Mouse (Mus musculus) forebrain, embryonic 12.5 days (tissue): ENCODE data around the gene Rap1gap2. TPM values are rescaled to one million over a fixed set of nuclear protein-coding genes. Genes with fewer than 3 reads are reported as not detected.

Experiments used
- ATAC-seq: fragments of 200-750 bp; cut with Nextera tagmentation; 2 replicates; pipeline ENCODE4 v1.8.0; 2017; ENCODE audit warnings: moderate TSS enrichment; ENCODE audit not compliant: low FRiP score
- H3K27ac ChIP-seq: fragments of 300-500 bp; sonication (generic); 2 replicates; pipeline ENCODE4 v1.5.1; 2016; ENCODE audit warnings: mild to moderate bottlenecking
- H3K27me3 ChIP-seq: fragments of 300-500 bp; sonication (generic); 2 replicates; pipeline ENCODE4 v1.6.1; 2016; ENCODE audit warnings: mild to moderate bottlenecking
- H3K36me3 ChIP-seq: fragments of 300-500 bp; sonication (generic); replicated peaks from 2 replicates; pipeline ENCODE4 v1.6.1; 2016; ENCODE audit warnings: mild to moderate bottlenecking
- H3K4me1 ChIP-seq: fragments of 300-500 bp; sonication (generic); 2 replicates; pipeline ENCODE4 v1.6.1; 2016
- H3K4me2 ChIP-seq: fragments of 300-500 bp; sonication (generic); 2 replicates; pipeline ENCODE4 v1.6.1; 2016; ENCODE audit warnings: mild to moderate bottlenecking, moderate library complexity
- H3K4me3 ChIP-seq: fragments of 300-500 bp; sonication (generic); replicated peaks from 2 replicates; pipeline ENCODE4 v1.5.1; 2016; ENCODE audit warnings: mild to moderate bottlenecking
- H3K9ac ChIP-seq: fragments of 300-500 bp; sonication (generic); 2 replicates; pipeline ENCODE4 v1.6.1; 2016; ENCODE audit warnings: mild to moderate bottlenecking
- H3K9me3 ChIP-seq: fragments of 300-500 bp; sonication (generic); 2 replicates; pipeline ENCODE4 v1.6.1; 2016
- WGBS: fragments of 180-500 bp; shearing (Covaris S2); methylation state at CpG from one replicate; pipeline ENCODE4 v1.1.7; 2016; 5-methylcytosine and 5-hydroxymethylcytosine counted together
- polyA plus RNA-seq: library from polyadenylated mRNA; unstranded; fragments of >200 nt; fragmentation: Nextera tagmentation; extraction: Ambion mirVana; gene quantifications from 2 replicates; pipeline ENCODE4 v1.2.1, GENCODE M21; 2016

Rap1gap2 gene
- 4.1 and 4.4 TPM in 2 replicates for polyA plus RNA-seq

- H3K9ac ChIP-seq, result peak within 1 kb of the TSS; percentile 44
- H3K4me3 ChIP-seq, result peak within 1 kb of the TSS; percentile 39
- no peak within 1 kb of the TSS for H3K27ac ChIP-seq
- ATAC-seq, result no peak
- no peaks in the 10 kb centered on the region for H3K9me3 ChIP-seq
- H3K4me1 ChIP-seq, result peaks cover 8% of the 10 kb centered on the region
- H3K4me2 ChIP-seq, result peak within 1 kb of the TSS; percentile 62
- peaks cover 60% of the 10 kb centered on the region for H3K27me3 ChIP-seq
- under 1% methylated on average over 49 of the region's 50 CpGs for WGBS
- no peaks in the 10 kb centered on the region for H3K36me3 ChIP-seq
These were observed at the start of gene Rap1gap2 for GRCm38 (mm10) chr11:74610545-74611176. Rap1gap2 (minus strand) TSS chr11:74610915.

GRCm38 (mm10) chr11:74660336-74660735 is 49.6 kb upstream of the Rap1gap2 start:
- no peak for ATAC-seq
- Histone ChIP-seq H3K27ac (no peak overlapping the region), H3K4me3 (no peak overlapping the region), H3K36me3 (peaks cover 82% of the 10 kb centered on the region), H3K9ac (no peak overlapping the region), H3K27me3 (no peaks in the 10 kb centered on the region), H3K4me2 (no peak overlapping the region), H3K9me3 (0 out of 2 replicates have a peak, but pooled peaks cover 4% of the 10 kb centered on the region), H3K4me1 (no peaks in the 10 kb centered on the region)
- 96% methylated on average over 13 of the region's 13 CpGs for WGBS

- no peak overlapping the region for H3K4me3 ChIP-seq
- H3K9ac ChIP-seq, result no peak overlapping the region
- WGBS, result 90% methylated on average over 3 of the region's 3 CpGs
- ATAC-seq, result no peak
- no peak overlapping the region for H3K27ac ChIP-seq
- 0 out of 2 replicates have a peak, but pooled peaks cover 4% of the 10 kb centered on the region for H3K9me3 ChIP-seq
- H3K4me1 ChIP-seq, result peaks cover 16% of the 10 kb centered on the region
- peaks cover 44% of the 10 kb centered on the region for H3K36me3 ChIP-seq
- no peak overlapping the region for H3K4me2 ChIP-seq
- no peaks in the 10 kb centered on the region for H3K27me3 ChIP-seq
These were observed 45.2 kb upstream of the Rap1gap2 start for GRCm38 (mm10) chr11:74655941-74656340.

- H3K9me3 ChIP-seq, result 0 out of 2 replicates have a peak, but pooled peaks cover 4% of the 10 kb centered on the region
- H3K27me3 ChIP-seq, result no peaks in the 10 kb centered on the region
- no peak overlapping the region for H3K4me3 ChIP-seq
- peaks cover 18% of the 10 kb centered on the region for H3K36me3 ChIP-seq
- no peak for ATAC-seq
- 73% methylated on average over 6 of the region's 6 CpGs for WGBS
- H3K4me1 ChIP-seq, result peaks cover 34% of the 10 kb centered on the region
- H3K27ac ChIP-seq, result no peak overlapping the region
- no peak overlapping the region for H3K9ac ChIP-seq
- no peak overlapping the region for H3K4me2 ChIP-seq
These were observed 42.7 kb upstream of the Rap1gap2 start for GRCm38 (mm10) chr11:74653385-74653784.

- H3K4me3 ChIP-seq, result no peak overlapping the region
- H3K4me2 ChIP-seq, result no peak overlapping the region
- ATAC-seq, result no peak
- WGBS, result 86% methylated on average over 4 of the region's 4 CpGs
- H3K27ac ChIP-seq, result no peak overlapping the region
- no peak overlapping the region for H3K9ac ChIP-seq
- peaks cover 12% of the 10 kb centered on the region for H3K36me3 ChIP-seq
- no peaks in the 10 kb centered on the region for H3K27me3 ChIP-seq
- peaks cover 34% of the 10 kb centered on the region for H3K4me1 ChIP-seq
- H3K9me3 ChIP-seq, result no peaks in the 10 kb centered on the region
These were observed 42.1 kb upstream of the Rap1gap2 start for GRCm38 (mm10) chr11:74652791-74653191.

GRCm38 (mm10) chr11:74650576-74651100 is 39.9 kb upstream of the Rap1gap2 start:
- no peak for ATAC-seq
- Histone ChIP-seq H3K4me3 (peak overlapping the region; percentile 95), H3K9me3 (no peaks in the 10 kb centered on the region), H3K4me2 (peak overlapping the region; percentile 95), H3K36me3 (0 out of 2 replicates have a peak, but pooled peaks cover 4% of the 10 kb centered on the region), H3K27me3 (no peaks in the 10 kb centered on the region), H3K4me1 (peaks cover 34% of the 10 kb centered on the region), H3K27ac (no peak overlapping the region), H3K9ac (peak overlapping the region; percentile 80)
- WGBS, result 67% methylated on average over 4 of the region's 4 CpGs

GRCm38 (mm10) chr11:74649647-74650551 is 39.2 kb upstream of the Rap1gap2 start:
- peaks cover 34% of the 10 kb centered on the region for H3K4me1 ChIP-seq
- H3K27ac ChIP-seq, result peak overlapping the region; percentile 67; the same call in 1 of the 2 replicates
- 3% methylated on average over 47 of the region's 53 CpGs for WGBS
- no peaks in the 10 kb centered on the region for H3K9me3 ChIP-seq
- peak overlapping the region; percentile 95 for H3K4me2 ChIP-seq
- peak; percentile 75 for ATAC-seq
- no peaks in the 10 kb centered on the region for H3K27me3 ChIP-seq
- H3K4me3 ChIP-seq, result peak overlapping the region; percentile 95
- peak overlapping the region; percentile 80 for H3K9ac ChIP-seq
- H3K36me3 ChIP-seq, result 0 out of 2 replicates have a peak, but pooled peaks cover 4% of the 10 kb centered on the region

GRCm38 (mm10) chr11:74649095-74649646 is 38.5 kb upstream of the Rap1gap2 start, which contains the start of gene Cluh:
Cluh (plus strand) TSS chr11:74649495.
- peak; percentile 92 for ATAC-seq
- peak within 1 kb of the TSS; percentile 95 for H3K4me2 ChIP-seq
- 0 out of 2 replicates have a peak, but pooled peaks cover 4% of the 10 kb centered on the region for H3K36me3 ChIP-seq
- no peaks in the 10 kb centered on the region for H3K27me3 ChIP-seq
- under 1% methylated on average over 57 of the region's 58 CpGs for WGBS
- peaks cover 34% of the 10 kb centered on the region for H3K4me1 ChIP-seq
- peak within 1 kb of the TSS; percentile 67 for H3K27ac ChIP-seq
- H3K9me3 ChIP-seq, result no peaks in the 10 kb centered on the region
- peak within 1 kb of the TSS; percentile 95 for H3K4me3 ChIP-seq
- peak within 1 kb of the TSS; percentile 80 for H3K9ac ChIP-seq

GRCm38 (mm10) chr11:74648676-74649075 is 38.0 kb upstream of the Rap1gap2 start:
- H3K27me3 ChIP-seq, result no peaks in the 10 kb centered on the region
- 11% methylated on average over 1 of the region's 1 CpGs for WGBS
- peak; percentile 10; the same call in 1 of the 2 replicates for ATAC-seq

GRCm38 (mm10) chr11:74647966-74648365 is 37.3 kb upstream of the Rap1gap2 start:
- Histone ChIP-seq H3K4me3 (no peak overlapping the region), H3K4me1 (peaks cover 34% of the 10 kb centered on the region), H3K4me2 (no peak overlapping the region), H3K9me3 (no peaks in the 10 kb centered on the region), H3K27ac (no peak overlapping the region), H3K36me3 (no peaks in the 10 kb centered on the region), H3K27me3 (no peaks in the 10 kb centered on the region), H3K9ac (no peak overlapping the region)
- WGBS, result 100% methylated on average over 1 of the region's 1 CpGs
- ATAC-seq, result no peak

More at GRCm38 (mm10) chr11:74648676-74649075, 38.0 kb upstream of the Rap1gap2 start:
- H3K4me2 ChIP-seq, result peak overlapping the region; percentile 95
- H3K4me1 ChIP-seq, result peaks cover 34% of the 10 kb centered on the region
- H3K9me3 ChIP-seq, result no peaks in the 10 kb centered on the region
- H3K4me3 ChIP-seq, result peak overlapping the region; percentile 95
- peak overlapping the region; percentile 67 for H3K27ac ChIP-seq
- 0 out of 2 replicates have a peak, but pooled peaks cover 2% of the 10 kb centered on the region for H3K36me3 ChIP-seq
- peak overlapping the region; percentile 80 for H3K9ac ChIP-seq

- Histone ChIP-seq H3K9ac (no peak overlapping the region), H3K4me1 (peaks cover 15% of the 10 kb centered on the region), H3K27me3 (peaks cover 32% of the 10 kb centered on the region), H3K4me3 (no peak overlapping the region), H3K9me3 (no peaks in the 10 kb centered on the region), H3K27ac (no peak overlapping the region), H3K4me2 (no peak overlapping the region), H3K36me3 (no peaks in the 10 kb centered on the region)
- ATAC-seq, result no peak
- WGBS, result 63% methylated on average over 1 of the region's 1 CpGs
These were observed 28.9 kb upstream of the Rap1gap2 start for GRCm38 (mm10) chr11:74639628-74640027.
